Mouse (Mus musculus): ENCODE measurements around the gene Fcgrt. TPM values are rescaled to one million over a fixed set of nuclear protein-coding genes. Genes with fewer than 3 reads are reported as not detected.

Gene Fcgrt
- total and polyA plus RNA-seq, 3 experiments, result 0.27 to 1.7 TPM; not detected in 1

DNA sequence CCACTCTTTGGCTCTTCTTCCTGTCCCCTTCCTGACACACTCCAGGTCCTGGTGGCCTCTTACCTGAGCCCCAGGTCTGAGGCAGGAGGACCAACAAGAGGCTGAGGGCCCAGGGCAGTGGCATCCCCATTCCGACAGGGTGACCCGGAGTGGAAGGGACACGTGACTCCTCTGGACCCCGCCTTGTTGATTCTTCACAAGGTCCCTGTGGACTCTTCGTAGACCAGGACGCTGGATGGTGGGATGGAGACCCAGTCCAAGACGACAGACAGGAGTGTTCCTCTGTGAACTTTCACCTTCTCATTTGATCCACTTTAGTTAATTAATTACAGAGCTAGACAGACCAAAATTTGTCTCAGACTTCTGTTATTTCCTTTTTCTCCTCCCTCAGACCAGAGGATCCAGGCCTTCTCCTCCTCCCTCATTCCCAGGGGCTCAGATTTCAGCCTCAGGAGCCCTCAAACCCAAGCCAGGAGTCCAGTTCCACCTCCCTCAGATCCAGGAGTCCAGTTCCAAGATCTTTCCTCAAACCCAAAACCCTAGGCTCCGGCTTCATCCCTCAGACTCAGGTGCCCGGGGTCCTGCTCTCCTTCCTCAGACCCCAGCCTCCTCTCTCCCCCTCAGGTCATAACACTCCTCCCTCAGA, 588 bp downstream of the Fcgrt start:
- no peak overlapping the region for H3K9ac ChIP-seq (ENCODE audit: control insufficient read depth, low read depth, low read length, poor library complexity, severe bottlenecking)
- no peaks in the 10 kb centered on the region for H3K27me3 ChIP-seq (ENCODE audit: control insufficient read depth in 1 of 2, insufficient read depth in 2 of 2, low read length in 2 of 2)
- H3K9me3 ChIP-seq (replicated peaks; ENCODE audit: insufficient read depth, low read length), result no peaks in the 10 kb centered on the region
- H3K27ac ChIP-seq (ENCODE audit: control insufficient read depth, low read depth, low read length), result no peak overlapping the region
- H3K4me1 ChIP-seq (ENCODE audit: control insufficient read depth in 1 of 2, insufficient read depth in 2 of 2, low read length in 2 of 2), result peaks cover 2 to 11% of the 10 kb centered on the region in 2 experiments; a peak in 3 of 4 replicates
- no peak overlapping the region for H3K4me3 ChIP-seq (ENCODE audit: control insufficient read depth in 1 of 2, insufficient read depth in 1 of 2, low read depth in 2 of 2, low read length in 2 of 2)
- H3K79me2 ChIP-seq (ENCODE audit: control insufficient read depth, insufficient read depth, low read length, poor library complexity), result no peaks in the 10 kb centered on the region
- no peak for DNase-seq (ENCODE audit: low read depth, low spot score)
- H3K36me3 ChIP-seq (ENCODE audit: control insufficient read depth in 1 of 2, insufficient read depth in 2 of 2, low read length in 2 of 2), result no peaks in the 10 kb centered on the region
- 0 out of 2 replicates have a peak, but pooled peaks have one; percentile 21 for TF ChIP-seq USF1 (IDR thresholded peaks at IDR 0.05; ENCODE audit: low read depth, low read length)
- TF ChIP-seq ZC3H11A (IDR thresholded peaks at IDR 0.05; ENCODE audit: low read depth, low read length), result no peak

DNA sequence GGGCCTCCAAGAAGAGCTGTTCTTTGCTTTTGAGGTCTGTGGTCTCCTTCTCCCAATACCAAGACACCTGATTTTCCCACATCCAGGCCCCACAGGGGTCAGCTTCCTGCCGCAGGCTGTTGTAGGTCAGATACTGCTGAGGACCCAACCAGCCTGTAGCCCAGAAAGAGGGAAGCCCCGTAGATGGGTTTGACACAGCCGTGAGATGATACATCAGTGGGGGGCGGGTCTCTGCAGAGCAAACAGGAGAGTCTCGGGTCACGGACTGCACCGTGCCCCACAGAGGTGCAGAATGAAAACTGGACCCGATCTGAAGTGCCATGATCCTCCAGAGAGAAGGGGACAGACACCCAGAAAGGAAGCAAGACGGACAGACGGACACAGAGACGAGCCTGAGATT, 1.2 kb downstream of the Fcgrt start:
- no peak overlapping the region for H3K27ac ChIP-seq (ENCODE audit: control insufficient read depth, low read depth, low read length)
- no peak for TF ChIP-seq POLR2A (IDR thresholded peaks at IDR 0.05; ENCODE audit: control insufficient read depth in 1 of 2, insufficient read depth in 1 of 2, low read depth in 1 of 2, low read length in 2 of 2, poor library complexity in 1 of 2)
- TF ChIP-seq JUND (IDR thresholded peaks at IDR 0.05; ENCODE audit: low read depth, low read length), result no peak
- TF ChIP-seq POLR2AphosphoS5 (IDR thresholded peaks at IDR 0.05; ENCODE audit: borderline replicate concordance, low read depth, low read length), result no peak
- no peak for TF ChIP-seq E2F4 (IDR thresholded peaks at IDR 0.05; ENCODE audit: borderline replicate concordance, low read depth, low read length)
- no peak for TF ChIP-seq CTCF (IDR thresholded peaks at IDR 0.05 in 2 of 3, conservative IDR thresholded peaks at IDR 0.05 in 1 of 3; ENCODE audit: control insufficient read depth in 1 of 3, insufficient read depth in 1 of 3, low read depth in 2 of 3, low read length in 3 of 3, poor library complexity in 1 of 3, severe bottlenecking in 1 of 3)
- no peak for TF ChIP-seq SIN3A (IDR thresholded peaks at IDR 0.05; ENCODE audit: low read length)
- TF ChIP-seq MYB (IDR thresholded peaks at IDR 0.05; ENCODE audit: low read depth, low read length), result no peak
- TF ChIP-seq UBTF (IDR thresholded peaks at IDR 0.05; ENCODE audit: borderline replicate concordance, insufficient read depth, low read depth, low read length), result no peak
- no peak for TF ChIP-seq BHLHE40 (IDR thresholded peaks at IDR 0.05; ENCODE audit: borderline replicate concordance, low read depth, low read length)
- no peak for TF ChIP-seq ZKSCAN1 (IDR thresholded peaks at IDR 0.05; ENCODE audit: low read depth, low read length)
- no peak for TF ChIP-seq TCF12 (IDR thresholded peaks at IDR 0.05; ENCODE audit: low read depth, low read length)
- TF ChIP-seq GATA1 (IDR thresholded peaks at IDR 0.05; ENCODE audit: low read depth, low read length), result no peak
- TF ChIP-seq MYC (IDR thresholded peaks at IDR 0.05; ENCODE audit: low read depth, low read length), result no peak
- TF ChIP-seq TAL1 (IDR thresholded peaks at IDR 0.05; ENCODE audit: low read length), result no peak
- TF ChIP-seq HCFC1 (IDR thresholded peaks at IDR 0.05; ENCODE audit: low read depth, low read length), result no peak
- no peak for TF ChIP-seq USF1 (IDR thresholded peaks at IDR 0.05; ENCODE audit: low read depth, low read length)
- H3K9ac ChIP-seq (ENCODE audit: control insufficient read depth, low read depth, low read length, poor library complexity, severe bottlenecking), result no peak overlapping the region
- H3K27me3 ChIP-seq (ENCODE audit: control insufficient read depth in 1 of 2, insufficient read depth in 2 of 2, low read length in 2 of 2), result no peaks in the 10 kb centered on the region
- DNase-seq (ENCODE audit: low read depth, low spot score), result no peak
- no peaks in the 10 kb centered on the region for H3K79me2 ChIP-seq (ENCODE audit: control insufficient read depth, insufficient read depth, low read length, poor library complexity)
- no peaks in the 10 kb centered on the region for H3K36me3 ChIP-seq (ENCODE audit: control insufficient read depth in 1 of 2, insufficient read depth in 2 of 2, low read length in 2 of 2)
- H3K9me3 ChIP-seq (replicated peaks; ENCODE audit: insufficient read depth, low read length), result no peaks in the 10 kb centered on the region
- H3K4me1 ChIP-seq (ENCODE audit: control insufficient read depth in 1 of 2, insufficient read depth in 2 of 2, low read length in 2 of 2), result peaks cover 3 to 11% of the 10 kb centered on the region in 2 experiments; a peak in 3 of 4 replicates
- H3K4me3 ChIP-seq (ENCODE audit: control insufficient read depth in 1 of 2, insufficient read depth in 1 of 2, low read depth in 2 of 2, low read length in 2 of 2), result no peak overlapping the region
